Mouse (Mus musculus) heart, adult 2 months (tissue): ENCODE data around the gene Armc2. TPM values are rescaled to one million over a fixed set of nuclear protein-coding genes. Genes with fewer than 3 reads are reported as not detected.

Source experiments
- DNase-seq, 2 experiments: peaks; one replicate each; pipeline ENCODE4 v3.0.0; 2021
- H3K27ac ChIP-seq: fragments of 200-600 bp; 2 replicates; pipeline ENCODE4 v1.8.1; 2022
- H3K27me3 ChIP-seq: fragments of 200-500 bp; 2 replicates; pipeline ENCODE4 v1.6.1; 2012; ENCODE audit warnings: mild to moderate bottlenecking, low read length, inconsistent platforms, mixed read lengths; ENCODE audit not compliant: control insufficient read depth, insufficient read depth
- H3K36me3 ChIP-seq: fragments of 200-500 bp; 2 replicates; pipeline ENCODE4 v1.6.1; 2012; ENCODE audit warnings: low read length, inconsistent platforms; ENCODE audit not compliant: control insufficient read depth, insufficient read depth
- H3K4me1 ChIP-seq: fragments of 200-500 bp; 2 replicates; pipeline ENCODE4 v1.6.1; 2011; ENCODE audit warnings: low read length; ENCODE audit not compliant: control insufficient read depth, insufficient read depth
- H3K4me3 ChIP-seq: fragments of 200-600 bp; 2 replicates; pipeline ENCODE4 v1.8.1; 2022
- H3K79me2 ChIP-seq: fragments of 200-500 bp; replicated peaks from 2 replicates; pipeline ENCODE4 v1.6.1; 2012; ENCODE audit warnings: mild to moderate bottlenecking, inconsistent platforms, low read length, moderate library complexity, mixed read lengths; ENCODE audit not compliant: control insufficient read depth, insufficient read depth
- H3K9ac ChIP-seq: fragments of 200-500 bp; 2 replicates; pipeline ENCODE4 v1.6.1; 2012; ENCODE audit warnings: low read depth, mild to moderate bottlenecking, control low read depth, inconsistent platforms, low read length, mixed read lengths
- CTCF ChIP-seq: fragments of 200-600 bp; IDR thresholded peaks from 2 replicates; pipeline ENCODE4 v1.8.1; 2022; ENCODE audit warnings: antibody characterized with exemption, mild to moderate bottlenecking, moderate library complexity
- EP300 ChIP-seq: fragments of 200-500 bp; IDR thresholded peaks from 2 replicates; pipeline ENCODE4 v1.6.1; 2011; ENCODE audit warnings: low read depth, low read length, control low read depth; ENCODE audit not compliant: insufficient read depth
- POLR2A ChIP-seq: fragments of 200-500 bp; IDR thresholded peaks from 2 replicates; pipeline ENCODE4 v1.6.1; 2011; ENCODE audit warnings: mild to moderate bottlenecking, low read depth, low read length, control low read depth; ENCODE audit not compliant: insufficient read depth
- WGBS: fragments of 180-500 bp; shearing (Covaris S2); methylation state at CpG from one replicate; pipeline ENCODE4 v1.1.7; 2018; 5-methylcytosine and 5-hydroxymethylcytosine counted together
- intact Hi-C: fragments of 180-260 bp; cut with DNase I; formaldehyde crosslinking; loops from one replicate; pipeline ENCODE4 v1.15.1; 2025
- polyA plus RNA-seq: library from polyadenylated mRNA; depleted of rRNA; stranded (reverse); fragments of >200 nt; gene quantifications from 2 replicates; pipeline ENCODE4 v1.2.3, GENCODE M21; 2012
- total RNA-seq, 2 experiments: library from RNA; stranded (reverse); gene quantifications; 2 replicates each; pipeline ENCODE4 v1.2.3; 2021

Armc2 gene
- total and polyA plus RNA-seq, 3 experiments = 6.4 to 22.8 (median 16.7) TPM

GRCm38 (mm10) chr10:42055224-42056165, 37.3 kb upstream of the Armc2 start:
- Histone ChIP-seq H3K79me2 (no peaks in the 10 kb centered on the region), H3K27ac (no peak overlapping the region), H3K4me3 (no peak overlapping the region), H3K36me3 (no peaks in the 10 kb centered on the region), H3K9ac (no peak overlapping the region), H3K27me3 (no peaks in the 10 kb centered on the region), H3K4me1 (peaks cover 1% of the 10 kb centered on the region; the same call in 1 of the 2 replicates)
- intact Hi-C loops = no loop called here
- no peak for DNase-seq
- no peak for TF ChIP-seq POLR2A
- TF ChIP-seq EP300 = no peak
- TF ChIP-seq CTCF = no peak
- WGBS = 55% methylated on average over 28 of the region's 29 CpGs

DNA sequence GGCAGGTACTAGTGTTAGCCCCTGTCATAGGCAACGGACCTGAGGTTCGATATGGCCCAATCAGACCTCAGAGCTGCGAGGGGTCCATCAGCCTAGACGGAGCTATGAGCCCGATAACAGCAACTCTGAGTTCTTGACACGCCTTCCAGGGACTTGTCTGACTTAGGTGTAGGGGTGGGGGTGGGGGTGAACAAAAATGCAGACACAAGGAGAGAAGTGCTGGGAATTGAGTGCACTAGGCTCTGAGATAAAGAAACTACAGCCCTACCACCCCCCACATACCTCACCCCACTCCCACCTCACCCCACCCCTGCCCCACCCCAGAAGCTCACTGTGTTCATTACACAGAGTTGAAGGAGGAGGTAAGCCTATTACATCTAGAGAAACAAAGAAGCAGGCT, 32.8 kb upstream of the Armc2 start:
- Histone ChIP-seq H3K79me2 (no peaks in the 10 kb centered on the region), H3K27me3 (no peaks in the 10 kb centered on the region), H3K4me1 (no peaks in the 10 kb centered on the region), H3K36me3 (no peaks in the 10 kb centered on the region), H3K9ac (no peak overlapping the region), H3K4me3 (no peak overlapping the region), H3K27ac (no peak overlapping the region)
- no peak for DNase-seq
- WGBS = 70% methylated on average over 6 of the region's 6 CpGs
- intact Hi-C loops = no loop called here
- no peak for TF ChIP-seq POLR2A

- H3K4me1 ChIP-seq = no peaks in the 10 kb centered on the region
- H3K27me3 ChIP-seq = no peaks in the 10 kb centered on the region
- no peak overlapping the region for H3K9ac ChIP-seq
- WGBS = 93% methylated on average over 8 of the region's 8 CpGs
- intact Hi-C loops = no loop called here
- H3K27ac ChIP-seq = no peak overlapping the region
- DNase-seq = no peak
- H3K79me2 ChIP-seq = no peaks in the 10 kb centered on the region
- TF ChIP-seq POLR2A (no peak), CTCF (no peak), EP300 (no peak)
- no peaks in the 10 kb centered on the region for H3K36me3 ChIP-seq
- H3K4me3 ChIP-seq = no peak overlapping the region
Observed at GRCm38 (mm10) chr10:42048648-42049047, 30.4 kb upstream of the Armc2 start.

DNA sequence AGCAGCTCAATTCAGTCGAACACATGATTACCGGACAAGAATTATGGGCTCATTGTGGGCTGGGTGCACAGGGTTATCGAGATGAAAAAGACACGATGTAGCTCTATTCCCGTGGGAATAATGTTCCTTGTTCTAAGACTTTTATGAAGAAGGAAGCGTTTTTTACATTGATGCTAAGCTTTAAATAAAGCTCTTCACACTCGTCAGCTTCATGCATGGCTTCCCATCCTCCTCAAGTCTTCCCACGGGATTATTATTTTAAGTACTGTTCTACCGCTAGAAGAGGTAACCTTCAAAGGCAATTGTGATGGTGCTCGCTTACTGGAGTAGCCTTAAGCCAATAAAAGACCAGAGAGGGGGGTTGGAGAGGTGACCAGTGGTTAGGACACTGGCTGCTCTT, 26.3 kb upstream of the Armc2 start:
- WGBS = 85% methylated on average over 10 of the region's 10 CpGs
- intact Hi-C loops = no loop called here
- Histone ChIP-seq H3K27ac (no peak overlapping the region), H3K4me1 (no peaks in the 10 kb centered on the region), H3K27me3 (no peaks in the 10 kb centered on the region), H3K9ac (no peak overlapping the region), H3K36me3 (peaks cover 3% of the 10 kb centered on the region; the same call in 1 of the 2 replicates), H3K4me3 (no peak overlapping the region), H3K79me2 (no peaks in the 10 kb centered on the region)
- DNase-seq = no peak
- TF ChIP-seq EP300 = no peak
- no peak for TF ChIP-seq CTCF
- TF ChIP-seq POLR2A = no peak

GRCm38 (mm10) chr10:42043307-42043706, 25.1 kb upstream of the Armc2 start:
- H3K36me3 ChIP-seq = peaks cover 3% of the 10 kb centered on the region; the same call in 1 of the 2 replicates
- no peak for TF ChIP-seq CTCF
- TF ChIP-seq EP300 = no peak
- TF ChIP-seq POLR2A = no peak
- no peak overlapping the region for H3K27ac ChIP-seq
- intact Hi-C loops = no loop called here
- no peaks in the 10 kb centered on the region for H3K79me2 ChIP-seq
- H3K9ac ChIP-seq = no peak overlapping the region
- H3K27me3 ChIP-seq = no peaks in the 10 kb centered on the region
- WGBS = 92% methylated on average over 3 of the region's 3 CpGs
- no peak overlapping the region for H3K4me3 ChIP-seq
- H3K4me1 ChIP-seq = no peaks in the 10 kb centered on the region
- no peak for DNase-seq

DNA sequence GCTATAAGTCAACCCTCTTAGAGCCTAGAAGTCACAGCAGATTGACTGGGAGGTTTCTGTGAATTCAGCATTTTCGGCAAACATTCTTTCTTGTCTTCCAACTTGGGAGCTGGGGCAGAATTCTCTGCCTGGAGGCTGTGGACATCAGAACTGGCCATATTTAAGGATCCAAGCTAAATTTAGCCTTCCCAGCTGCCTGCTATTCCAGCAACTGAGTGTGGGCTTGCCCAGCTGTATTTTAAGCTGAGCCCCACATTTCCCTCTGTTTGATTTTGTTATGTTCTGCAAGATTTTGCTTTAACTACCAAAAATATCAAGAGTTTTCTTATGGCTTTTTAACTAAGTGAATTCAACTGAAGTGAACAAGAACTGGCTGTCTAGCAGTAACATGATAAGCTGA, 24.6 kb upstream of the Armc2 start:
- DNase-seq = no peak
- Histone ChIP-seq H3K27me3 (no peaks in the 10 kb centered on the region), H3K4me1 (no peaks in the 10 kb centered on the region), H3K4me3 (no peak overlapping the region), H3K79me2 (no peaks in the 10 kb centered on the region), H3K9ac (no peak overlapping the region), H3K36me3 (peaks cover 3% of the 10 kb centered on the region; the same call in 1 of the 2 replicates), H3K27ac (no peak overlapping the region)
- TF ChIP-seq CTCF (no peak), POLR2A (no peak), EP300 (no peak)
- intact Hi-C loops = no loop called here
- 37% methylated on average over 1 of the region's 1 CpGs for WGBS
